Mouse (Mus musculus) stomach, postnatal 0 days (tissue): ENCODE measurements around the gene Foxp1.

Experiments used
- CTCF ChIP-seq: IDR thresholded peaks from 2 replicates; pipeline ENCODE4 v1.5.1; 2016; ENCODE audit warnings: antibody characterized with exemption, low read depth, mild to moderate bottlenecking, moderate library complexity
- EP300 ChIP-seq: optimal IDR thresholded peaks from 2 replicates; pipeline ENCODE3; 2016; ENCODE audit warnings: antibody characterized with exemption

DNA sequence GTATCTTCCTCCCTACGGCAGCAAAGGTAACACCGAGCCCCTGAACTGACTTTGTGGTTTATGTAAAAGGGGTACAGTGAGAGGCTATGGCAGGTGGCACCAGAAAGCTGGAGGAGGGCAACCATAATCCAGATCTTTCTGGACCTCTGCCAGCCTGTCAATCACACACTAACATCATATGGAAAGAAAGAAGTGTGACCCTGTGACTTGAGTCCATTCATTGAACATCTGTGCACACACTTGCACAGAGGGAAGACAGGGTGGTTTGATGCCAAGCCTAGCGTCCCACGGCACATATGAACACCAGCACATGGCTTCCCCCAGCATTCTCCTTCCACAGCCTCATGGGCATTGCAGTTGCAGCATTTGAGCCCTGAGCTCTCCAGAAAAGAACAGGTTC lies 58.1 kb downstream of the Foxp1 start:
- TF ChIP-seq CTCF: no peak
- no peak for TF ChIP-seq EP300
